Comparison of ENCODE assay signal across 23 mouse cellular contexts in genomic region chr10:20699874-20700273, GRCm38 (mm10). TPM values are rescaled to one million over a fixed set of nuclear protein-coding genes. Genes with fewer than 3 reads are reported as not detected.
"Had no signal": no experiment of that assay in that cellular context is flagged by ENCODE, and none has a peak within 500 bp of the region (broad histone marks: within the 10 kb centered on the region; RNA-seq: fewer than 3 reads in every experiment).

No protein-coding gene starts in this region.

- H3K27me3 ChIP-seq: kidney, embryonic 15.5 days; liver, embryonic 12.5 days; liver, embryonic 15.5 days; neural tube, embryonic 13.5 days had no signal

- H3K4me3 ChIP-seq: kidney, embryonic 15.5 days; left cerebral cortex, adult 2 months; liver, embryonic 12.5 days; liver, embryonic 15.5 days; myocyte; neural tube, embryonic 13.5 days had no signal

- ATAC-seq: liver, embryonic 12.5 days had no signal

- H3K9me3 ChIP-seq: kidney, embryonic 15.5 days; liver, embryonic 12.5 days; liver, embryonic 15.5 days; neural tube, embryonic 13.5 days had no signal

- H3K36me3 ChIP-seq: kidney, embryonic 15.5 days; liver, embryonic 12.5 days; liver, embryonic 15.5 days; neural tube, embryonic 13.5 days had no signal

- DNase-seq: kidney, adult 11 months; kidney, adult 8-10 months; kidney, postnatal 10 days; kidney, postnatal 36 days; layer of hippocampus, postnatal 36 days; left cerebral cortex, postnatal 4 days; liver; lung, adult 2 months; lung, postnatal 14 days; lung, postnatal 4 days; midbrain, embryonic 14.5 days; thymus, adult 2 months; thymus, postnatal 14 days; thymus, postnatal 4 days had no signal

- H3K9ac ChIP-seq: kidney, embryonic 15.5 days; liver, embryonic 12.5 days; liver, embryonic 15.5 days; neural tube, embryonic 13.5 days had no signal

- H3K4me1 ChIP-seq: liver, embryonic 12.5 days; liver, embryonic 15.5 days; neural tube, embryonic 13.5 days had no signal

- H3K4me2 ChIP-seq: kidney, embryonic 15.5 days; liver, embryonic 12.5 days; liver, embryonic 15.5 days; midbrain, embryonic 11.5 days; neural tube, embryonic 13.5 days had no signal

- H3K27ac ChIP-seq: kidney, embryonic 15.5 days; left cerebral cortex, adult 2 months; liver, embryonic 12.5 days; liver, embryonic 15.5 days; neural tube, embryonic 13.5 days; stomach, postnatal 0 days had no signal

RNA-seq across cellular contexts. Expression of gene Pde7b, which starts 25.0 kb away (rescaled TPM):
- total RNA-seq: megakaryocyte-erythroid progenitor cell, adult 5-6 weeks had no signal
